Mouse (Mus musculus) lung, postnatal 14 days (tissue): ENCODE data around the gene Cdt1.

ENCODE experiments used
- DNase-seq: peaks from one replicate; pipeline ENCODE4 v3.0.0; 2021

The Cdt1 gene

DNA sequence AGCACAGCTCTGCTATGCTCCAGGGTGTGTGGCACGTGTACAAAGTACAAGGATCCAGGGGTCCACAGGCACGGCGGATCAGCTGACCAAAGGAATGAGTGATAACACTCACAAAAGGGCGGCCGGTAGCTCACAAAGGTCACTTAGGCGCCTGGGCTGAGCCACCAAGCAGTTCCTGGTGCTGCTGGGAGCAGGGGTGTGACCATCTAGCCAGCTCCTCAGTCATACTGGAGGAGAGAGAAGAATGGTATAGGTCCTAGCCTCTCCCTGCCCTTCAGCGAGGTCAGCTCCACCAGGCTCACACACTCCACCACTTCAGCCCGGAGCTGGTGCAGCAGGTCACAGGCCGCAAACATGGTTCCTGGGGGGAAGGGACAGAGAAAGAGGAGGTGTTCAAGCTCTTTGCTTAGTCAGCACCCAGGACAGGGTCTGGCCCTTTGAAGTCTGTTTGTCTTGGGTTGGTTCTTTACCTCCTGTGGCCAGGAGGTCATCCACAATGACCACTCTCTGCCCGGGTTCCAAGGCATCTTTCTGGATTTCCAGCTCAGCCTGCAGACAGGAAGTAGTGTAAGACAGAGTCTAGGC is 6.9 kb downstream of the Cdt1 start:
- no peak for DNase-seq

DNA sequence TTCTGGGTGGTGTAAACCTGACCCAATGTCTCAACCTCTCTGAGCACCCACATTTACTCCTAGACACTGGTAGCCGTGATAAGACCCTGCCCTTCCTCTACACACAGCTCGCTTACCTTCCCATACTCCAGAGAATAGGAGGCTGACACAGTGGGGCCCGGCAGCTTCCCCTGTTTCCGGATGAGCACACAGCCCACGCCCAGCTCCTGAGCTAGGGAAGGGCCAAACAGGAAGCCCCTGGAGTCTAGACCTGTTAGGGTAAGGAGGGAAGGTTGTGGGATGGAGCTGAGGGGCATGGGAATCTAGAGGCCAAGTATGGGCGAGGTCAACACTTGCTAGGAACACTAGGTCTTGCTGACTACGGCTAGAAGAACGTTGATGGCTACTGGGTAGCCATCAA is 7.5 kb downstream of the Cdt1 start:
- DNase-seq, result no peak

GRCm38 (mm10) chr8:122575735-122576647 is 8.2 kb downstream of the Cdt1 start:
- no peak for DNase-seq

GRCm38 (mm10) chr8:122576648-122577022 is 8.8 kb downstream of the Cdt1 start, which contains the start of gene Aprt:
Gene Aprt, minus strand, starts transcription at chr8:122576909.
- peak; percentile 96 for DNase-seq

GRCm38 (mm10) chr8:122577116-122577515 is 9.3 kb downstream of the Cdt1 start:
- DNase-seq, result no peak

- DNase-seq, result no peak
Observed at GRCm38 (mm10) chr8:122579196-122579595, 11.4 kb downstream of the Cdt1 start.

DNA sequence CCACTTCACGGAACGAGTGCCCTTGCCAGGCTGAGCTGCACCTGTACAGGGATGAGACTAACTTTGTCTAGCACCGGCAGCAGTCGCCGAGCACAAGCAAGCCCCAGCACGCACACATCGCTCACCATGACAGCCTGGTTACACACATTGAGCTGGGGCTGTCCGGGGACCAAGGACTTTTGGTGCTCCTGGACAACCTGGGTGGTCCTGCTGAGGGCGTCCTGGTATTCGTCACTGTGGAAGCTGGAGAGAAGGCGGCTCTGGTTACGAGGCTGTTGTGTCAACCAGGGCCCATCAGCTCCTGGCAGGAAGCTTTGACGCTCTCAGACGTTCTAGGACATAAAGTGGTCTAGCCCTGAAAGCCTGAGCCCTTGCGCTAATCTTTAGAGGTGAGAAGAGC is 13.1 kb downstream of the Cdt1 start:
- DNase-seq, result no peak

DNA sequence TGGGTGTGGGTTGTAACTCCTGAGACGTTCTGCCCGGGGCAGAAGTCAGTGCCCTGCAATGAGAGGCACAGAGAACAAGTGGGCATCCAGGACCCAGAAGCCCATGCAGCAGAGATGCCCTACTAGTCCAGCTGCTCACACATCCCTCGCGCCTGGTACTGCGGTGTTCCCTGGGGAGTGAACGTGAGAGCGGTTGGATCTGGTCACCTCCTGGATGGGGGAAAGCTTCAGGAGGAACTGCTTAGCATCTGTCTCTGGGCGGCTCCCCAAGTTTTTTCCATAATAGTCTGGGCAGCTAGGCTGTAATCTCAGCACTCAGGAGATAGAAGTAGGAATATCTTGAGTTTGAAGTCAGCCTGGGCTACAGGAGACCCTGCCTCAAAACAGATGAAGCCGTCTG is 17.2 kb downstream of the Cdt1 start:
- no peak for DNase-seq

DNA sequence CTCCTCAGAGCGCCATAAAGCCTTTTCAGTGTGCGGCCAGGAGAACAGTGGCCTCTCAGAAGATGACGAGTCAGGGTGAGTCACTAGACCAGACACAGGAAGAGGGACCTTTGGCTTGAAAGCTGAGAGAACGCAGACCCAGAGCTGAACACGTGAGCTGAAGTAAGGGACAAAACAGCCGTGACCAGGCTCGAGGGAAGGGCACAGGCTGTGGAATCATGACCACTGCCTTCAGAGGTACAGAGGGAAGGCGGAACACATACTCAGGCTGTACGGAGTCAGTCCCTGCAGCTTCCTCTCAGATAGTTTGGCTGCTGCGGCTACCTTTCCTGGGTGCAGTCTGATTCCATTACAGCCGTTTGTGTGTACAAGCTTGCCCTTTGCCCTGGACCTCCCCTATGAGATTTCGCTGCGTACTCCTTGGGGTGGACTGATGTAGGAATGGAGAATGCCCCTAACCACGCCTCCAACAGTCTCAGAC is 17.6 kb downstream of the Cdt1 start:
- no peak for DNase-seq

GRCm38 (mm10) chr8:122586171-122586570 is 18.4 kb downstream of the Cdt1 start:
- no peak for DNase-seq

- no peak for DNase-seq
Observed at GRCm38 (mm10) chr8:122586749-122587148, 18.9 kb downstream of the Cdt1 start.

GRCm38 (mm10) chr8:122593240-122593639 is 25.4 kb downstream of the Cdt1 start:
- no peak for DNase-seq

DNA sequence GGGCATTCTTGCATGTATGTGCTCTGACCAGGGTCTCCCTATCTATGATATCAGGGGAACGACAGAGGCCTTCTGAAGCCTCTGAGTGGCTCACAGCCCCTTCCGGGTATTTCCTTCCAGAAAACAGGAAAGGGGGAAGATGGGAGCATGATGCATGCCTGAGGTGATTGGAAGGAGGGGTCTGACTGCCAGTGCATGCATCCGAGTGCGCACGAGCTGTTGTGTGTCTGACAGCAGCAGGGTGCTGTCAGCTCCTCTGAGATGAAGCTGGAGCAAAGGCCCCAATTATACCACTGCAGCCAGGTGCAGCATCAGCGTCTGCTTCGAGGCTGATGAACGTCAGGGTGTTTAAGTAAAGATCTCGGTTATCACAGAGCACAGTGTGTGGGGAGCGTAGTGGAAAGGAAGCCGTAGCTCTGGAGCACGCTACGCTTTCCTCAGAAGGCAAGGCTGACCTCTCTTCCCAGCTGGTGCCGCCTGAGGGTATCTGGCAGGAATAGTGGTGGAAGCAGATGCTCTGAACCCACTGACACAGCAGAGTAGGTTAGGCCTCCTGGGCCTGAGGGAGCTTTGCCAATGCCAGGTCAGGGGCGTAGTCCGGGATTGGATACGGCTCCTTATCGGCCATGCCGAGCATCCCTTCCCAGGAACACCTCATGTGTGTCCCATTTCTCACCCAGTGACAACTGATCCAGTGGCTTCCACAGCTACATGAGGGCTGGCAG is 26.1 kb downstream of the Cdt1 start:
- no peak for DNase-seq

- no peak for DNase-seq
Observed at GRCm38 (mm10) chr8:122596031-122596430, 28.2 kb downstream of the Cdt1 start.

GRCm38 (mm10) chr8:122600666-122601065 is 32.9 kb downstream of the Cdt1 start:
- no peak for DNase-seq

- no peak for DNase-seq
Observed at GRCm38 (mm10) chr8:122604640-122605039, 36.8 kb downstream of the Cdt1 start.

DNA sequence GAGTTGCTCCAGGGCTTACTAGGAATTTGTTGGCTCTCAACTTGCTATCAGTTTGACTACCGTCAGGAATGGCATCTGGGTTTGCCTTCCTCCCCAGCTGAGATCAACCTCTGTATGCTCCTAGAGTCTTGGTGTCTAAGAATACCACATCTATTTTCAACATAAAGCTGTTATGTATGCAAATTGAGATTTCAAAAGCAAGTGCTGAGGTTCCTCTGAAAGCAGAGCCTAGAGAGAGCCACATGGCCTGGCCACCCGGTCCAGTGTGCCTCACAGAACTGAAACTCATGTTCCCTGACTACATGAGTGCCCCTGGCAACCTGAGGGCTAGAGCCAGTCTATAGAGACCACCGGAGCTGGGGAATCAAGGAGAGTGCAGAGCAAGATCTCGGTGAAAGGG is 37.6 kb downstream of the Cdt1 start:
- DNase-seq, result no peak

DNA sequence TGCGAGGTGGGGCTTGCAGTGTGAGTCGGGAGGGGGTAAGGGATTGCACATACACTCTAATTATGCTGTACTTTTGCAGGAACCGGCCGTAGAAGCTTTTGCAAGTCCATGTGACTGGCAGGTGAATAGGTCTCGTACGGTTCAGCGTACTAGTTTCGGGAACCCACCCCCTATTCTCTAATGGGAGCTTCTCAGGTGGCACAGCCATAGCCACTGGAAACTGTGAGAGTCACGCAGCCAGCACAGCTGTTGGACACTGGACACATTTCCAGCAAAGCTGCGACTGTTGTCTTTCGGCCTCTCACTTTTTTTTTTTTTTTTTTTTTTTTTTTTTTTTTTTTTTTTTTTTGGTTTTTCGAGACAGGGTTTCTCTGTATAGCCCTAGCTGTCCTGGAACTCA is 39.0 kb downstream of the Cdt1 start:
- DNase-seq, result no peak

- no peak for DNase-seq
Observed at GRCm38 (mm10) chr8:122610209-122610608, 42.4 kb downstream of the Cdt1 start.

GRCm38 (mm10) chr8:122610612-122611277 is 42.9 kb downstream of the Cdt1 start:
- no peak for DNase-seq

- peak; percentile 96 for DNase-seq
Observed at GRCm38 (mm10) chr8:122611295-122612133, 43.7 kb downstream of the Cdt1 start, which contains the start of the genes Galns and Trappc2l. Gene Galns, minus strand, starts transcription at chr8:122611463. Gene Trappc2l, plus strand, starts transcription at chr8:122611640.
